Comparison of ENCODE assay signal across 8 mouse cellular contexts in the genomic region with DNA sequence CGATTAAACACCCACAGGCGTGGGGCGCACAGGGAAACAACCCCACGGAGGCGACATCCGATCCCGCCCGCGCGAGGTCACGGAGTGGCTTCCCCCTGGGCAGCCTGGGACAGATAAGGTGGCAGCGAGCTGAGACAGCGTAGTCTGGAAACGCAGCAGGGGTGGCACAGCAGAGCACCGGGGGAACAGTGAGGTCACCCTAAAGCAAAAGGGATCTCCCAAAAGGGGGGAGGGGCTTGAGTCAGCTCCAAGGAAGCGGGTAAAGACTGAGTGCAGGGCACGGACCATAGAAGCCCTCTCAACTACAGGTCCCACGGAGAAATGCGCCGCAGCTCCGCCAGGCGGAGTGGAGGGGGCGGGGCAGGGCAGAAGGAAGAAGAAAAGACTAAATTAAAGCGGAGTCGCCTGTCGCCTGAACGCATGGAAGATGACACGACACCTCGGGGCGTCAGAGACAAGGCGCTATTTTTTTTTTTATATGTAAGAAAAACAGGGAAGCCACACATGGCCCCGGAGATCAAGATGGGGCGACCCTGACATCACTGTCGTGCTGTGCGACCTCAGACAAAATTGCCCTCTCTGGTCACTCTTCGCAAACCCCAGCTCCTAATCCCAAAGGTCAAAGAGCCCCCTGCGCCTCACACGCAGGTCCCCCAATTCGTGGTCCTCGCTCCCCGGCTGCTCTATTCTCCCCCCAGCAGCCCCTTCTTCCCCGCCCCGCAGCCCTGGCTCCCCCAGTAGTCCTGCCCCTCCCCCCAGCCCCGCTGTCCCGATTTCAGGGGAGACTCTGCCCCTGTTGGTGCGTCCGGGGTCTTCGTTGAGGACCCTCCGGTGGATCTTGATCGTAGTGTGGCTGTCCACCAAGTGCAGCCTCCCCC. TPM values are rescaled to one million over a fixed set of nuclear protein-coding genes. Genes with fewer than 3 reads are reported as not detected.
DNase-seq lines count a peak whose midpoint lies in the region; ATAC-seq and TF ChIP-seq lines count a peak whose summit lies in the region.

No protein-coding gene starts in this region.

- H3K9me3 ChIP-seq in embryonic facial prominence, embryonic 12.5 days, result no peaks in the 10 kb centered on the region
- H3K9me3 ChIP-seq in hindbrain, embryonic 10.5 days, result peaks cover 11% of the 10 kb centered on the region; the same call in 1 of the 2 replicates
- no peaks in the 10 kb centered on the region for H3K9me3 ChIP-seq in limb, embryonic 11.5 days (ENCODE audit: control insufficient read depth, low read length)

- peak overlapping the region; percentile 97 for H3K4me2 ChIP-seq in embryonic facial prominence, embryonic 12.5 days (replicated peaks)
- H3K4me2 ChIP-seq in limb, embryonic 11.5 days (ENCODE audit: low read depth, severe bottlenecking), result peak overlapping the region; percentile 97; the same call in 1 of the 2 replicates

- peaks cover 67% of the 10 kb centered on the region for H3K4me1 ChIP-seq in embryonic facial prominence, embryonic 12.5 days
- H3K4me1 ChIP-seq in hindbrain, embryonic 10.5 days (replicated peaks), result peaks cover 84% of the 10 kb centered on the region
- peaks cover 50% of the 10 kb centered on the region for H3K4me1 ChIP-seq in limb, embryonic 11.5 days (ENCODE audit: control insufficient read depth, insufficient read depth, low read length)
- H3K4me1 ChIP-seq in small intestine, adult 2 months (ENCODE audit: control insufficient read depth, insufficient read depth, insufficient read length, low read length), result peaks cover 26% of the 10 kb centered on the region

- no peak for TF ChIP-seq POLR2A in small intestine, adult 2 months (IDR thresholded peaks at IDR 0.05; ENCODE audit: low read depth, low read length)

- peak overlapping the region; percentile 87 for H3K9ac ChIP-seq in embryonic facial prominence, embryonic 12.5 days
- H3K9ac ChIP-seq in limb, embryonic 11.5 days (ENCODE audit: low read length), result no peak overlapping the region

- WGBS in embryonic facial prominence, embryonic 12.5 days, result 4% methylated on average over 50 of the region's 50 CpGs
- under 1% methylated on average over 50 of the region's 50 CpGs for WGBS in hindbrain, embryonic 10.5 days
- 2% methylated on average over 50 of the region's 50 CpGs for WGBS in limb, embryonic 11.5 days
- 2% methylated on average over 50 of the region's 50 CpGs for WGBS in small intestine, adult 2 months

- no peak for ATAC-seq in embryonic facial prominence, embryonic 12.5 days (ENCODE audit: insufficient number of reproducible peaks, insufficient read depth, low FRiP score, low TSS enrichment)
- no peak for ATAC-seq in limb, embryonic 11.5 days (ENCODE audit: insufficient number of reproducible peaks, low FRiP score, low TSS enrichment, low read depth)

- H3K36me3 ChIP-seq in embryonic facial prominence, embryonic 12.5 days, result peaks cover 4% of the 10 kb centered on the region; the same call in 1 of the 2 replicates
- peaks cover 19% of the 10 kb centered on the region for H3K36me3 ChIP-seq in hindbrain, embryonic 10.5 days
- H3K36me3 ChIP-seq in limb, embryonic 11.5 days (ENCODE audit: control insufficient read depth, insufficient read depth, low read length), result no peaks in the 10 kb centered on the region
- H3K36me3 ChIP-seq in small intestine, adult 2 months (ENCODE audit: control insufficient read depth, insufficient read depth, low read length), result no peaks in the 10 kb centered on the region

- H3K4me3 ChIP-seq in embryonic facial prominence, embryonic 12.5 days, result peak overlapping the region; percentile 87
- peak overlapping the region; percentile 98 for H3K4me3 ChIP-seq in hindbrain, embryonic 10.5 days
- peak overlapping the region; percentile 83 for H3K4me3 ChIP-seq in limb, embryonic 11.5 days (ENCODE audit: low read depth, low read length)
- H3K4me3 ChIP-seq in small intestine, adult 2 months (ENCODE audit: low read depth, low read length), result peak overlapping the region; percentile 66

- peaks cover 52% of the 10 kb centered on the region for H3K27me3 ChIP-seq in embryonic facial prominence, embryonic 12.5 days
- peaks cover 75% of the 10 kb centered on the region for H3K27me3 ChIP-seq in hindbrain, embryonic 10.5 days (ENCODE audit: insufficient read depth, poor library complexity, severe bottlenecking)
- H3K27me3 ChIP-seq in limb, embryonic 11.5 days (ENCODE audit: control insufficient read depth, insufficient read depth, low read length), result peaks cover 40% of the 10 kb centered on the region
- H3K27me3 ChIP-seq in small intestine, adult 2 months (ENCODE audit: control insufficient read depth, insufficient read depth, low read length), result peaks cover 57% of the 10 kb centered on the region

- H3K27ac ChIP-seq in embryonic facial prominence, embryonic 12.5 days, result no peak overlapping the region
- H3K27ac ChIP-seq in hindbrain, embryonic 10.5 days, result peak overlapping the region; percentile 98
- no peak overlapping the region for H3K27ac ChIP-seq in limb, embryonic 11.5 days (replicated peaks; ENCODE audit: low read depth, low read length)
- H3K27ac ChIP-seq in small intestine, adult 2 months (ENCODE audit: insufficient read depth, low read depth, low read length), result no peak overlapping the region

- TF ChIP-seq CTCF in small intestine, adult 2 months (IDR thresholded peaks at IDR 0.05; ENCODE audit: extremely low read depth, insufficient read length, insufficient replicate concordance, low read depth, low read length), result peak; percentile 23; the same call in 1 of the 2 replicates

- peak; percentile 85 to 89 for DNase-seq in adrenal gland, adult (ENCODE audit: inconsistent age in 2 of 2, low spot score in 1 of 2)
- no peak for DNase-seq in adrenal gland, adult 8-10 months
- peak; percentile 81 for DNase-seq in T-cell, adult 2 months (ENCODE audit: low spot score)
- DNase-seq in hindbrain, embryonic 10.5 days (ENCODE audit: low spot score), result peak; percentile 75
- DNase-seq in limb, embryonic 11.5 days (ENCODE audit: low spot score), result peak; percentile 66
- peak; percentile 72 for DNase-seq in mesoderm, embryonic 11.5 days (ENCODE audit: low read depth, low spot score)

RNA-seq across cellular contexts. Expression of gene Ptprs, which starts 3.3 kb away (rescaled TPM):
- 100 to 1,000 TPM; 253 to 392 (median 313) TPM for total RNA-seq in adrenal gland, adult 8-10 months (2022)
- 158 and 167 TPM in 2 replicates for polyA plus RNA-seq in embryonic facial prominence, embryonic 12.5 days (2016; fragmentation: Nextera tagmentation; extraction: Ambion mirVana)
- polyA plus RNA-seq in hindbrain, embryonic 10.5 days (2016; fragmentation: Nextera tagmentation; extraction: Ambion mirVana), result 109 and 172 TPM in 2 replicates
- polyA plus RNA-seq in limb, embryonic 11.5 days (2014; fragmentation: Nextera tagmentation; extraction: Ambion mirVana), result 82.5 and 86.2 TPM in 2 replicates
- polyA plus RNA-seq in small intestine, adult 2 months (2012; rRNA removed), result 42.5 and 54.1 TPM in 2 replicates

RNA-seq across cellular contexts. Expression of gene Znrf4, which starts 39.3 kb away (rescaled TPM):
- not detected for total RNA-seq in adrenal gland, adult 8-10 months (2022)
- polyA plus RNA-seq in embryonic facial prominence, embryonic 12.5 days (2016; fragmentation: Nextera tagmentation; extraction: Ambion mirVana), result not detected in 2 replicates
- polyA plus RNA-seq in hindbrain, embryonic 10.5 days (2016; fragmentation: Nextera tagmentation; extraction: Ambion mirVana), result not detected in 2 replicates
- not detected in 2 replicates for polyA plus RNA-seq in limb, embryonic 11.5 days (2014; fragmentation: Nextera tagmentation; extraction: Ambion mirVana)
- not detected in 2 replicates for polyA plus RNA-seq in small intestine, adult 2 months (2012; rRNA removed)
